Mouse (Mus musculus) adrenal gland, adult 2 months (tissue): ENCODE measurements around the gene Slc13a4. TPM values are rescaled to one million over a fixed set of nuclear protein-coding genes. Genes with fewer than 3 reads are reported as not detected.

Experiments used
- DNase-seq: peaks from one replicate; pipeline ENCODE4 v3.0.0; 2021
- polyA plus RNA-seq: library from polyadenylated mRNA; depleted of rRNA; stranded (reverse); fragments of >200 nt; gene quantifications from 2 replicates; pipeline ENCODE4 v1.2.3, GENCODE M21; 2012
- total RNA-seq, 2 experiments: library from RNA; stranded (reverse); gene quantifications; 2 replicates each; pipeline ENCODE4 v1.2.3; 2021

The Slc13a4 gene
- total and polyA plus RNA-seq, 3 experiments: 0.35 to 0.76 (median 0.45) TPM

- no peak for DNase-seq
Measured at GRCm38 (mm10) chr6:35302581-35302980, 5.3 kb downstream of the Slc13a4 start.

GRCm38 (mm10) chr6:35298323-35298722 lies 9.6 kb downstream of the Slc13a4 start:
- DNase-seq: no peak

- DNase-seq: no peak
Measured at GRCm38 (mm10) chr6:35297516-35298227, 10.3 kb downstream of the Slc13a4 start.

GRCm38 (mm10) chr6:35297001-35297400 lies 10.9 kb downstream of the Slc13a4 start:
- DNase-seq: peak; percentile 90

GRCm38 (mm10) chr6:35294964-35295363 lies 13.0 kb downstream of the Slc13a4 start:
- DNase-seq: no peak

- no peak for DNase-seq
Measured at GRCm38 (mm10) chr6:35289676-35290075, 18.3 kb downstream of the Slc13a4 start.

- no peak for DNase-seq
Measured at GRCm38 (mm10) chr6:35288920-35289319, 19.0 kb downstream of the Slc13a4 start.

- peak; percentile 24 for DNase-seq
Measured at GRCm38 (mm10) chr6:35288114-35288761, 19.7 kb downstream of the Slc13a4 start.

GRCm38 (mm10) chr6:35279306-35279705 lies 28.6 kb downstream of the Slc13a4 start:
- no peak for DNase-seq

GRCm38 (mm10) chr6:35277903-35278587 lies 29.9 kb downstream of the Slc13a4 start:
- no peak for DNase-seq

- peak; percentile 42 for DNase-seq
Measured at GRCm38 (mm10) chr6:35273391-35274082, 34.4 kb downstream of the Slc13a4 start.

- DNase-seq: no peak
Measured at GRCm38 (mm10) chr6:35271868-35272765, 35.8 kb downstream of the Slc13a4 start.

GRCm38 (mm10) chr6:35271094-35271855 lies 36.7 kb downstream of the Slc13a4 start:
- no peak for DNase-seq

GRCm38 (mm10) chr6:35269643-35270042 lies 38.3 kb downstream of the Slc13a4 start:
- DNase-seq: no peak

GRCm38 (mm10) chr6:35268711-35269110 lies 39.2 kb downstream of the Slc13a4 start:
- no peak for DNase-seq

- DNase-seq: no peak
Measured at GRCm38 (mm10) chr6:35265580-35266278, 42.2 kb downstream of the Slc13a4 start.

- no peak for DNase-seq
Measured at GRCm38 (mm10) chr6:35260531-35260930, 47.4 kb downstream of the Slc13a4 start.

- peak; percentile 81 for DNase-seq
Measured at GRCm38 (mm10) chr6:35259526-35259925, 48.4 kb downstream of the Slc13a4 start.

GRCm38 (mm10) chr6:35258922-35259321 lies 49.0 kb downstream of the Slc13a4 start:
- no peak for DNase-seq

GRCm38 (mm10) chr6:35257626-35258190 lies 50.2 kb downstream of the Slc13a4 start:
- DNase-seq: no peak
